Mouse (Mus musculus): ENCODE data around the gene Plek.

GRCm38 (mm10) chr11:16969650-16970049 lies 82.5 kb downstream of the Plek start:
- TF ChIP-seq POLR2A (IDR thresholded peaks at IDR 0.05; ENCODE audit: borderline replicate concordance, low read depth, low read length) (no peak), CTCF (IDR thresholded peaks at IDR 0.05; ENCODE audit: low read depth, low read length) (no peak)
